Mouse (Mus musculus) stomach, postnatal 0 days (tissue): ENCODE results near the gene Cux2. TPM values are rescaled to one million over a fixed set of nuclear protein-coding genes. Genes with fewer than 3 reads are reported as not detected.

Source experiments
- ATAC-seq: fragments of 200-750 bp; cut with Nextera tagmentation; 2 replicates; pipeline ENCODE4 v1.8.0; 2017; ENCODE audit not compliant: low FRiP score, low TSS enrichment
- DNase-seq: peaks from one replicate; pipeline ENCODE4 v3.0.0-alpha.2; 2016; ENCODE audit warnings: low spot score
- H3K27ac ChIP-seq: fragments of 300-500 bp; sonication (generic); replicated peaks from 2 replicates; pipeline ENCODE4 v1.5.1; 2014; ENCODE audit warnings: mild to moderate bottlenecking, control low read depth
- H3K27me3 ChIP-seq: fragments of 300-500 bp; sonication (generic); 2 replicates; pipeline ENCODE4 v1.6.1; 2014; ENCODE audit warnings: low read length; ENCODE audit not compliant: control insufficient read depth, insufficient read depth
- H3K36me3 ChIP-seq: fragments of 300-500 bp; sonication (generic); 2 replicates; pipeline ENCODE4 v1.6.1; 2014; ENCODE audit warnings: low read length, mixed read lengths; ENCODE audit not compliant: control insufficient read depth, insufficient read depth
- H3K4me1 ChIP-seq: fragments of 300-500 bp; sonication (generic); replicated peaks from 2 replicates; pipeline ENCODE4 v1.6.1; 2014; ENCODE audit warnings: antibody characterized with exemption; ENCODE audit not compliant: control insufficient read depth, insufficient read depth
- H3K4me2 ChIP-seq: fragments of 300-500 bp; sonication (generic); replicated peaks from 2 replicates; pipeline ENCODE4 v1.6.1; 2014; ENCODE audit warnings: low read depth, mild to moderate bottlenecking, control low read depth, moderate library complexity
- H3K4me3 ChIP-seq: fragments of 300-500 bp; sonication (generic); 2 replicates; pipeline ENCODE4 v1.5.1; 2014; ENCODE audit warnings: low read depth, low read length, control low read depth
- H3K9ac ChIP-seq: fragments of 300-500 bp; sonication (generic); 2 replicates; pipeline ENCODE4 v1.6.1; 2014; ENCODE audit warnings: mild to moderate bottlenecking, low read length, control low read depth, mixed read lengths
- H3K9me3 ChIP-seq: fragments of 300-500 bp; sonication (generic); 2 replicates; pipeline ENCODE4 v1.6.1; 2016; ENCODE audit warnings: low read length; ENCODE audit not compliant: control insufficient read depth
- CTCF ChIP-seq: IDR thresholded peaks from 2 replicates; pipeline ENCODE4 v1.5.1; 2016; ENCODE audit warnings: antibody characterized with exemption, low read depth, mild to moderate bottlenecking, moderate library complexity
- EP300 ChIP-seq: optimal IDR thresholded peaks from 2 replicates; pipeline ENCODE3; 2016; ENCODE audit warnings: antibody characterized with exemption
- WGBS: fragments of 180-500 bp; shearing (Covaris S2); extraction: QIAGEN DNeasy Blood & Tissue Kit; methylation state at CpG from one replicate; pipeline ENCODE4 v1.1.7; 2014; 5-methylcytosine and 5-hydroxymethylcytosine counted together
- polyA plus RNA-seq: library from polyadenylated mRNA; unstranded; fragments of >200 nt; fragmentation: Nextera tagmentation; extraction: Ambion mirVana; gene quantifications from 2 replicates; pipeline ENCODE4 v1.2.1, GENCODE M21; 2015

The Cux2 gene
- polyA plus RNA-seq, 1 experiment from 2014 or later: 1.2 TPM

DNA sequence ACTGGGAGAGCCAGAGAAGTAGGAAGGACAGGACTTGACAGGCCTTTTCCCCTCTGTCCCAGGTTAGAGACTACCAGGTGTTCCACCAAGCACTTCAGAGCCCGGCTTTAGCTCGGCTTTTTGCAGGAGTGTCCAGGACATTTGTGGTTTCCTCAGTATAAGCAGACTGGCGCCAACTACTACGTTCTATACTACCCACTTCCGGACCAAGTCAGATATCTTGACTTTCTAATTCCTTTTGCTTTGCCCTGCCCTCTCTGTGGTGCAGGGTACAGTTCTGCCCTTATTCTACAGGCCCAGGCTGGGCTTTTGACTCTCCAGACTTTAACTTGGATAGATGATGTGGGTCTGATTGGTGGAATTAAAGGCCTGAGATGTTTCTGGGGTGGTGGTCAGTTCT lies 230.3 kb downstream of the Cux2 start:
- H3K36me3 ChIP-seq: peaks cover 34% of the 10 kb centered on the region
- DNase-seq (no peak), ATAC-seq (no peak)

GRCm38 (mm10) chr5:121818862-121819261 lies 231.0 kb downstream of the Cux2 start:
- no peak for TF ChIP-seq EP300
- no peak for TF ChIP-seq CTCF
- Histone ChIP-seq H3K9me3 (no peaks in the 10 kb centered on the region), H3K4me3 (no peak overlapping the region), H3K9ac (no peak overlapping the region), H3K27ac (no peak overlapping the region), H3K27me3 (no peaks in the 10 kb centered on the region), H3K4me2 (no peak overlapping the region), H3K4me1 (no peaks in the 10 kb centered on the region), H3K36me3 (peaks cover 31% of the 10 kb centered on the region)
- 89% methylated on average over 4 of the region's 4 CpGs for WGBS
- no peak for DNase-seq
- no peak for ATAC-seq

More for the DNA sequence above, 230.3 kb downstream of the Cux2 start:
- WGBS: 83% methylated on average over 5 of the region's 5 CpGs
- no peaks in the 10 kb centered on the region for H3K27me3 ChIP-seq
- H3K4me1 ChIP-seq: no peaks in the 10 kb centered on the region
- no peak overlapping the region for H3K4me3 ChIP-seq
- H3K27ac ChIP-seq: no peak overlapping the region
- no peak overlapping the region for H3K9ac ChIP-seq
- H3K4me2 ChIP-seq: no peak overlapping the region
- H3K9me3 ChIP-seq: no peaks in the 10 kb centered on the region
- no peak for TF ChIP-seq EP300
- no peak for TF ChIP-seq CTCF

DNA sequence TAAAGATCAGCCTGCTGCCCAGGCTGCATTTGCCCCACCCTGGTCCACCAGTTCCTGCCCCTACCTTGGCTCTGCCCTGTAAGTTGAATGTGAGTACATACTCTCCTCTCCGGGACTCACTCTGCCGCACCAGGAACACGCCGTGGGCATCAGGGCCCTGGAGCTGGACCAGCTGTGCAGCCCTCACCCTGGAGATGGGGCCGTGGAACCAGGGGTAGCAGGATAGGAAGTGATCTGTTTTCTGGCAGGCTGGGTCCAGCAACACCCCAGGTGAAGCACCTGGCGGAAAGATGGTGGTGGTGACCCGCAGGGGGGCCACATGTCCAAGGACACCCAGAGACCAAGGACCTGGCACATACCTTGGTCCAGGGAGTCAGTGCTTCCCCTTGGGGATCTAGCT lies 231.5 kb downstream of the Cux2 start:
- Histone ChIP-seq H3K4me2 (no peak overlapping the region), H3K4me1 (no peaks in the 10 kb centered on the region), H3K36me3 (peaks cover 34% of the 10 kb centered on the region), H3K9me3 (no peaks in the 10 kb centered on the region), H3K27me3 (no peaks in the 10 kb centered on the region), H3K27ac (no peak overlapping the region), H3K4me3 (no peak overlapping the region), H3K9ac (no peak overlapping the region)
- WGBS: 91% methylated on average over 7 of the region's 7 CpGs
- no peak for DNase-seq
- no peak for ATAC-seq
- TF ChIP-seq CTCF: no peak
- TF ChIP-seq EP300: no peak

- no peak overlapping the region for H3K4me3 ChIP-seq
- H3K27me3 ChIP-seq: no peaks in the 10 kb centered on the region
- H3K27ac ChIP-seq: no peak overlapping the region
- H3K9ac ChIP-seq: no peak overlapping the region
- TF ChIP-seq CTCF (no peak), EP300 (no peak)
- H3K4me1 ChIP-seq: no peaks in the 10 kb centered on the region
- DNase-seq (no peak), ATAC-seq (no peak)
- WGBS: 82% methylated on average over 9 of the region's 9 CpGs
- no peaks in the 10 kb centered on the region for H3K9me3 ChIP-seq
- H3K4me2 ChIP-seq: no peak overlapping the region
- peaks cover 38% of the 10 kb centered on the region for H3K36me3 ChIP-seq
Measured at GRCm38 (mm10) chr5:121817551-121817950, 232.4 kb downstream of the Cux2 start.

GRCm38 (mm10) chr5:121816611-121817010 lies 233.3 kb downstream of the Cux2 start:
- ATAC-seq: no peak

GRCm38 (mm10) chr5:121815867-121816380 lies 234.0 kb downstream of the Cux2 start:
- Histone ChIP-seq H3K36me3 (peaks cover 47% of the 10 kb centered on the region), H3K9ac (no peak overlapping the region)

More at GRCm38 (mm10) chr5:121816611-121817010, 233.3 kb downstream of the Cux2 start:
- no peak overlapping the region for H3K9ac ChIP-seq
- no peaks in the 10 kb centered on the region for H3K9me3 ChIP-seq
- 95% methylated on average over 2 of the region's 2 CpGs for WGBS
- H3K36me3 ChIP-seq: peaks cover 42% of the 10 kb centered on the region
- no peaks in the 10 kb centered on the region for H3K27me3 ChIP-seq
- H3K27ac ChIP-seq: no peak overlapping the region
- no peak overlapping the region for H3K4me2 ChIP-seq
- no peak overlapping the region for H3K4me3 ChIP-seq
- DNase-seq: no peak
- TF ChIP-seq CTCF (no peak), EP300 (no peak)
- no peaks in the 10 kb centered on the region for H3K4me1 ChIP-seq

More at GRCm38 (mm10) chr5:121815867-121816380, 234.0 kb downstream of the Cux2 start:
- no peak for TF ChIP-seq EP300
- no peak for TF ChIP-seq CTCF
- 74% methylated on average over 8 of the region's 8 CpGs for WGBS
- Histone ChIP-seq H3K4me2 (no peak overlapping the region), H3K4me1 (no peaks in the 10 kb centered on the region), H3K27me3 (no peaks in the 10 kb centered on the region), H3K27ac (no peak overlapping the region), H3K9me3 (no peaks in the 10 kb centered on the region), H3K4me3 (no peak overlapping the region)
- ATAC-seq (no peak), DNase-seq (no peak)
